Mouse (Mus musculus) cerebellum, adult 2 months (tissue): Measurements from ENCODE around the gene Zfp825. TPM values are rescaled to one million over a fixed set of nuclear protein-coding genes. Genes with fewer than 3 reads are reported as not detected.
"Not testable (repeated sequence)": the region's sequence is repeated elsewhere in the genome, so short reads cannot be mapped to it uniquely, and the experiment has no call there.

Experiments
- DNase-seq, 2 experiments: peaks; one replicate each; pipeline ENCODE4 v3.0.0; 2021
- H3K27ac ChIP-seq: fragments of 200-500 bp; 2 replicates; pipeline ENCODE4 v1.5.1; 2012; ENCODE audit warnings: low read length, control low read depth, inconsistent platforms; ENCODE audit not compliant: insufficient read depth
- H3K27me3 ChIP-seq: fragments of 200-500 bp; 2 replicates; pipeline ENCODE4 v1.6.1; 2012; ENCODE audit warnings: inconsistent platforms, mild to moderate bottlenecking, low read length, moderate library complexity; ENCODE audit not compliant: control insufficient read depth, insufficient read depth
- H3K4me1 ChIP-seq: fragments of 200-500 bp; 2 replicates; pipeline ENCODE4 v1.6.1; 2011; ENCODE audit warnings: low read length; ENCODE audit not compliant: control insufficient read depth, insufficient read depth
- H3K4me3 ChIP-seq: fragments of 200-500 bp; replicated peaks from 2 replicates; pipeline ENCODE3; 2011; ENCODE audit warnings: mild to moderate bottlenecking, low read depth, low read length, control low read depth; ENCODE audit not compliant: insufficient read depth
- CTCF ChIP-seq: fragments of 200-500 bp; IDR thresholded peaks from 2 replicates; pipeline ENCODE4 v1.5.1; 2011; ENCODE audit warnings: low read depth, mild to moderate bottlenecking, control low read depth, low read length, moderate library complexity, borderline replicate concordance; ENCODE audit not compliant: insufficient read depth
- POLR2A ChIP-seq: fragments of 200-500 bp; IDR thresholded peaks from 2 replicates; pipeline ENCODE4 v1.6.1; 2011; ENCODE audit warnings: low read length, control low read depth, borderline replicate concordance; ENCODE audit not compliant: insufficient read depth
- WGBS: fragments of 180-500 bp; shearing (Covaris S2); methylation state at CpG from one replicate; pipeline ENCODE4 v1.1.7; 2018; 5-methylcytosine and 5-hydroxymethylcytosine counted together
- polyA plus RNA-seq: library from polyadenylated mRNA; depleted of rRNA; stranded (reverse); fragments of >200 nt; gene quantifications from 2 replicates; pipeline ENCODE4 v1.2.3, GENCODE M21; 2012; rRNA removed

Gene Zfp825
- polyA plus RNA-seq, 1 experiment: 8.6 TPM

- not testable (repeated sequence) for H3K4me1 ChIP-seq, H3K4me3 ChIP-seq, H3K27ac ChIP-seq, H3K27me3 ChIP-seq, DNase-seq
- WGBS: 17% methylated on average over 1 of the region's 1 CpGs
Measured at GRCm38 (mm10) chr13:74499696-74500095, 5.9 kb upstream of the Zfp825 start.

GRCm38 (mm10) chr13:74484326-74484725 lies 9.5 kb downstream of the Zfp825 start:
- H3K27me3 ChIP-seq, H3K4me3 ChIP-seq, H3K4me1 ChIP-seq, DNase-seq, H3K27ac ChIP-seq: not testable (repeated sequence)
- WGBS: 71% methylated on average over 3 of the region's 3 CpGs

- not testable (repeated sequence) for H3K27me3 ChIP-seq, H3K27ac ChIP-seq, DNase-seq, H3K4me1 ChIP-seq, H3K4me3 ChIP-seq
- 91% methylated on average over 2 of the region's 2 CpGs for WGBS
Measured at GRCm38 (mm10) chr13:74471468-74471867, 22.3 kb downstream of the Zfp825 start.

GRCm38 (mm10) chr13:74462699-74463385 lies 30.9 kb downstream of the Zfp825 start:
- Histone ChIP-seq H3K27ac (peak overlapping the region; percentile 81), H3K4me3 (peak overlapping the region; percentile 86), H3K4me1 (no peaks in the 10 kb centered on the region), H3K27me3 (no peaks in the 10 kb centered on the region)
- under 1% methylated on average over 23 of the region's 23 CpGs for WGBS
- no peak for TF ChIP-seq CTCF
- peak; percentile 65; the same call in 1 of the 2 replicates for TF ChIP-seq POLR2A
- peak; percentile 78 to 83 for DNase-seq

- H3K4me3 ChIP-seq: peak overlapping the region; percentile 86
- H3K27me3 ChIP-seq, H3K27ac ChIP-seq, H3K4me1 ChIP-seq: not testable (repeated sequence)
- peak in 1 of 2 experiments; percentile 13 for DNase-seq
- 4% methylated on average over 7 of the region's 7 CpGs for WGBS
Measured at GRCm38 (mm10) chr13:74462318-74462698, 31.5 kb downstream of the Zfp825 start.

GRCm38 (mm10) chr13:74439895-74440294 lies 53.9 kb downstream of the Zfp825 start:
- DNase-seq: no peak
- TF ChIP-seq POLR2A: no peak
- TF ChIP-seq CTCF: no peak
- H3K4me1 ChIP-seq: no peaks in the 10 kb centered on the region
- H3K4me3 ChIP-seq: no peak overlapping the region
- H3K27me3 ChIP-seq: no peaks in the 10 kb centered on the region
- H3K27ac ChIP-seq: no peak overlapping the region
- WGBS: 31% methylated on average over 19 of the region's 19 CpGs

Other genes with a start within 250 kb of the Zfp825 start
- 0.18 and 0.25 TPM in 2 replicates for gene Ahrr, start 201.7 kb downstream of the Zfp825 start, polyA plus RNA-seq
- gene Pdcd6, start 176.4 kb downstream of the Zfp825 start, polyA plus RNA-seq: 144 and 153 TPM in 2 replicates
- gene Sdha, start 143.7 kb downstream of the Zfp825 start, polyA plus RNA-seq: 411 and 417 TPM in 2 replicates
- gene Ccdc127, start 143.7 kb downstream of the Zfp825 start, polyA plus RNA-seq: 36.9 and 41.1 TPM in 2 replicates
- 0.43 and 0.60 TPM in 2 replicates for gene Lrrc14b, start 130.0 kb downstream of the Zfp825 start, polyA plus RNA-seq
- 2.0 and 2.4 TPM in 2 replicates for gene Zfp72, start 103.2 kb downstream of the Zfp825 start, polyA plus RNA-seq
- gene Ftl1-ps1, start 94.3 kb downstream of the Zfp825 start, polyA plus RNA-seq: 20.5 and 21.7 TPM in 2 replicates
- gene Erap1, start 145.6 kb upstream of the Zfp825 start, polyA plus RNA-seq: 6.7 and 9.0 TPM in 2 replicates